Mouse (Mus musculus) hindbrain, embryonic 15.5 days (tissue): ENCODE measurements around the gene Ppdpf. TPM values are rescaled to one million over a fixed set of nuclear protein-coding genes. Genes with fewer than 3 reads are reported as not detected.

Experiments
- ATAC-seq: fragments of 200-750 bp; cut with Nextera tagmentation; 2 replicates; pipeline ENCODE4 v1.8.0; 2017; ENCODE audit warnings: low read depth, moderate number of reproducible peaks, moderate TSS enrichment; ENCODE audit not compliant: low FRiP score
- H3K27ac ChIP-seq: fragments of 300-500 bp; sonication (generic); replicated peaks from 2 replicates; pipeline ENCODE4 v1.5.1; 2015; ENCODE audit warnings: mild to moderate bottlenecking, inconsistent platforms
- H3K27me3 ChIP-seq: fragments of 300-500 bp; sonication (generic); 2 replicates; pipeline ENCODE4 v1.6.1; 2015; ENCODE audit warnings: control low read depth, inconsistent platforms
- H3K36me3 ChIP-seq: fragments of 300-500 bp; sonication (generic); 2 replicates; pipeline ENCODE4 v1.6.1; 2015; ENCODE audit warnings: control low read depth, inconsistent platforms
- H3K4me1 ChIP-seq: fragments of 300-500 bp; sonication (generic); replicated peaks from 2 replicates; pipeline ENCODE4 v1.6.1; 2015; ENCODE audit warnings: control low read depth, inconsistent platforms
- H3K4me2 ChIP-seq: fragments of 300-500 bp; sonication (generic); 2 replicates; pipeline ENCODE4 v1.6.1; 2015; ENCODE audit warnings: moderate library complexity, mild to moderate bottlenecking, inconsistent platforms
- H3K4me3 ChIP-seq: fragments of 300-500 bp; sonication (generic); 2 replicates; pipeline ENCODE4 v1.5.1; 2015; ENCODE audit warnings: mild to moderate bottlenecking, inconsistent platforms
- H3K9ac ChIP-seq: fragments of 300-500 bp; sonication (generic); 2 replicates; pipeline ENCODE4 v1.6.1; 2015; ENCODE audit warnings: inconsistent platforms
- H3K9me3 ChIP-seq: fragments of 300-500 bp; sonication (generic); 2 replicates; pipeline ENCODE4 v1.6.1; 2016; ENCODE audit warnings: control low read depth, inconsistent platforms
- WGBS: fragments of 180-500 bp; shearing (Covaris S2); methylation state at CpG from one replicate; pipeline ENCODE4 v1.1.7; 2015; 5-methylcytosine and 5-hydroxymethylcytosine counted together
- polyA plus RNA-seq: library from polyadenylated mRNA; unstranded; fragments of >200 nt; fragmentation: Nextera tagmentation; extraction: Ambion mirVana; gene quantifications from 2 replicates; pipeline ENCODE4 v1.2.1, GENCODE M21; 2015

Gene Ppdpf
- polyA plus RNA-seq, 1 experiment from 2014 or later, result 410 TPM

GRCm38 (mm10) chr2:181228335-181228734 lies 41.3 kb downstream of the Ppdpf start:
- no peak for ATAC-seq
- Histone ChIP-seq H3K36me3 (no peaks in the 10 kb centered on the region), H3K27me3 (no peaks in the 10 kb centered on the region), H3K4me1 (no peaks in the 10 kb centered on the region), H3K9me3 (no peaks in the 10 kb centered on the region), H3K4me3 (no peak overlapping the region), H3K27ac (no peak overlapping the region), H3K4me2 (no peak overlapping the region), H3K9ac (no peak overlapping the region)
- 76% methylated on average over 1 of the region's 1 CpGs for WGBS

GRCm38 (mm10) chr2:181231171-181231570 lies 44.1 kb downstream of the Ppdpf start:
- Histone ChIP-seq H3K27me3 (no peaks in the 10 kb centered on the region), H3K27ac (no peak overlapping the region), H3K9ac (no peak overlapping the region), H3K9me3 (no peaks in the 10 kb centered on the region), H3K36me3 (no peaks in the 10 kb centered on the region), H3K4me3 (no peak overlapping the region), H3K4me1 (no peaks in the 10 kb centered on the region), H3K4me2 (no peak overlapping the region)
- no peak for ATAC-seq
- WGBS, result 70% methylated on average over 20 of the region's 20 CpGs

GRCm38 (mm10) chr2:181233443-181233842 lies 46.4 kb downstream of the Ppdpf start:
- Histone ChIP-seq H3K27ac (no peak overlapping the region), H3K4me3 (no peak overlapping the region), H3K27me3 (no peaks in the 10 kb centered on the region), H3K9ac (no peak overlapping the region), H3K4me2 (no peak overlapping the region), H3K9me3 (no peaks in the 10 kb centered on the region), H3K4me1 (no peaks in the 10 kb centered on the region), H3K36me3 (no peaks in the 10 kb centered on the region)
- 92% methylated on average over 15 of the region's 15 CpGs for WGBS
- no peak for ATAC-seq

- 96% methylated on average over 11 of the region's 11 CpGs for WGBS
- no peaks in the 10 kb centered on the region for H3K27me3 ChIP-seq
- H3K4me2 ChIP-seq, result no peak overlapping the region
- H3K9ac ChIP-seq, result no peak overlapping the region
- no peaks in the 10 kb centered on the region for H3K36me3 ChIP-seq
- no peak overlapping the region for H3K4me3 ChIP-seq
- no peak overlapping the region for H3K27ac ChIP-seq
- no peaks in the 10 kb centered on the region for H3K4me1 ChIP-seq
- no peak for ATAC-seq
- H3K9me3 ChIP-seq, result no peaks in the 10 kb centered on the region
Measured at GRCm38 (mm10) chr2:181234680-181235079, 47.6 kb downstream of the Ppdpf start.

GRCm38 (mm10) chr2:181235681-181236566 lies 48.9 kb downstream of the Ppdpf start:
- H3K9ac ChIP-seq, result no peak overlapping the region

GRCm38 (mm10) chr2:181237251-181238014 lies 50.4 kb downstream of the Ppdpf start:
- ATAC-seq, result no peak
- Histone ChIP-seq H3K4me2 (no peak overlapping the region), H3K4me3 (no peak overlapping the region), H3K27me3 (no peaks in the 10 kb centered on the region), H3K9me3 (no peaks in the 10 kb centered on the region), H3K4me1 (no peaks in the 10 kb centered on the region), H3K27ac (no peak overlapping the region), H3K36me3 (no peaks in the 10 kb centered on the region), H3K9ac (no peak overlapping the region)
- WGBS, result 90% methylated on average over 17 of the region's 17 CpGs

More at GRCm38 (mm10) chr2:181235681-181236566, 48.9 kb downstream of the Ppdpf start:
- no peaks in the 10 kb centered on the region for H3K9me3 ChIP-seq
- no peaks in the 10 kb centered on the region for H3K36me3 ChIP-seq
- H3K27me3 ChIP-seq, result no peaks in the 10 kb centered on the region
- no peaks in the 10 kb centered on the region for H3K4me1 ChIP-seq
- WGBS, result 89% methylated on average over 23 of the region's 23 CpGs
- H3K4me3 ChIP-seq, result no peak overlapping the region
- no peak for ATAC-seq
- H3K4me2 ChIP-seq, result no peak overlapping the region
- no peak overlapping the region for H3K27ac ChIP-seq

GRCm38 (mm10) chr2:181238091-181238610 lies 51.1 kb downstream of the Ppdpf start:
- 64% methylated on average over 10 of the region's 10 CpGs for WGBS
- H3K4me3 ChIP-seq, result no peak overlapping the region

More at GRCm38 (mm10) chr2:181238091-181238610, 51.1 kb downstream of the Ppdpf start:
- ATAC-seq, result no peak
- no peaks in the 10 kb centered on the region for H3K27me3 ChIP-seq
- H3K4me2 ChIP-seq, result no peak overlapping the region
- no peak overlapping the region for H3K27ac ChIP-seq
- no peak overlapping the region for H3K9ac ChIP-seq
- no peaks in the 10 kb centered on the region for H3K36me3 ChIP-seq
- no peaks in the 10 kb centered on the region for H3K9me3 ChIP-seq
- no peaks in the 10 kb centered on the region for H3K4me1 ChIP-seq

Other genes starting within 250 kb of the Ppdpf start
- gene Nkain4, start 232.5 kb upstream of the Ppdpf start, polyA plus RNA-seq, result 95.5 and 106 TPM in 2 replicates
- gene Arfgap1, start 220.0 kb upstream of the Ppdpf start, polyA plus RNA-seq, result 114 and 119 TPM in 2 replicates
- gene Col20a1, start 200.7 kb upstream of the Ppdpf start, polyA plus RNA-seq, result 0.19 and 0.41 TPM in 2 replicates
- 40.7 and 42.0 TPM in 2 replicates for gene Chrna4, start 143.7 kb upstream of the Ppdpf start, polyA plus RNA-seq
- gene Kcnq2, start 51.9 kb upstream of the Ppdpf start, polyA plus RNA-seq, result 45.8 and 50.4 TPM in 2 replicates
- 13.5 and 14.5 TPM in 2 replicates for gene Eef1a2, start 30.2 kb upstream of the Ppdpf start, polyA plus RNA-seq
- gene Ptk6, start 15.5 kb downstream of the Ppdpf start, polyA plus RNA-seq, result not detected in 2 replicates
- 0.18 and 0.20 TPM in 2 replicates for gene Srms, start 25.9 kb downstream of the Ppdpf start, polyA plus RNA-seq
- gene Fndc11, start 32.8 kb downstream of the Ppdpf start, polyA plus RNA-seq, result 0.14 and 0.26 TPM in 2 replicates
- 0.26 and 0.39 TPM in 2 replicates for gene Helz2, start 54.8 kb downstream of the Ppdpf start, polyA plus RNA-seq
- gene Gmeb2, start 100.8 kb downstream of the Ppdpf start, polyA plus RNA-seq, result 14.9 and 15.1 TPM in 2 replicates
- 1,559 and 1,575 TPM in 2 replicates for gene Stmn3, start 127.3 kb downstream of the Ppdpf start, polyA plus RNA-seq
- gene Rtel1, start 132.5 kb downstream of the Ppdpf start, polyA plus RNA-seq, result 40.6 and 44.4 TPM in 2 replicates
- 77.0 and 84.9 TPM in 2 replicates for gene Zgpat, start 177.7 kb downstream of the Ppdpf start, polyA plus RNA-seq
- gene Arfrp1, start 178.2 kb downstream of the Ppdpf start, polyA plus RNA-seq, result 81.2 and 82.7 TPM in 2 replicates
- 51.6 and 56.5 TPM in 2 replicates for gene Lime1, start 192.8 kb downstream of the Ppdpf start, polyA plus RNA-seq